Mouse (Mus musculus): ENCODE measurements around the gene Ubqln3. TPM values are rescaled to one million over a fixed set of nuclear protein-coding genes. Genes with fewer than 3 reads are reported as not detected.

Gene Ubqln3
- not detected in 2 replicates for polyA plus RNA-seq (2016; fragmentation: Nextera tagmentation; extraction: Ambion mirVana)

GRCm38 (mm10) chr7:104143179-104143578 lies at the start of gene Ubqln3:
Gene Ubqln3, minus strand, starts transcription at chr7:104143279.
- Histone ChIP-seq H3K27ac (replicated peaks) (no peak within 1 kb of the TSS), H3K4me1 (no peaks in the 10 kb centered on the region), H3K9ac (replicated peaks) (no peak within 1 kb of the TSS), H3K4me2 (replicated peaks) (no peak within 1 kb of the TSS), H3K9me3 (no peaks in the 10 kb centered on the region), H3K27me3 (no peaks in the 10 kb centered on the region), H3K36me3 (no peaks in the 10 kb centered on the region), H3K4me3 (no peak within 1 kb of the TSS)
- ATAC-seq (ENCODE audit: low FRiP score, low read depth) = no peak
- 72% methylated on average over 3 of the region's 3 CpGs for WGBS

GRCm38 (mm10) chr7:104191275-104191674 lies 48.2 kb upstream of the Ubqln3 start:
- H3K27me3 ChIP-seq = no peaks in the 10 kb centered on the region
- H3K9me3 ChIP-seq = no peaks in the 10 kb centered on the region
- no peaks in the 10 kb centered on the region for H3K36me3 ChIP-seq
- H3K4me2 ChIP-seq (replicated peaks) = no peak overlapping the region
- H3K9ac ChIP-seq (replicated peaks) = no peak overlapping the region
- H3K27ac ChIP-seq (replicated peaks) = no peak overlapping the region
- H3K4me3 ChIP-seq = no peak overlapping the region
- no peak for ATAC-seq (ENCODE audit: low FRiP score, low read depth)
- WGBS = 60% methylated on average over 9 of the region's 9 CpGs
- no peaks in the 10 kb centered on the region for H3K4me1 ChIP-seq

- H3K9me3 ChIP-seq = no peaks in the 10 kb centered on the region
- H3K36me3 ChIP-seq = no peaks in the 10 kb centered on the region
- no peak within 1 kb of the TSS for H3K4me3 ChIP-seq
- no peaks in the 10 kb centered on the region for H3K27me3 ChIP-seq
- H3K4me1 ChIP-seq = no peaks in the 10 kb centered on the region
- H3K27ac ChIP-seq (replicated peaks) = no peak within 1 kb of the TSS
- H3K4me2 ChIP-seq (replicated peaks) = no peak within 1 kb of the TSS
- ATAC-seq (ENCODE audit: low FRiP score, low read depth) = no peak
- no peak within 1 kb of the TSS for H3K9ac ChIP-seq (replicated peaks)
- 94% methylated on average over 2 of the region's 2 CpGs for WGBS
Observed at GRCm38 (mm10) chr7:104183292-104183691, 40.2 kb upstream of the Ubqln3 start, which contains the start of gene Olfr648. Gene Olfr648, minus strand, starts transcription at chr7:104183392.

GRCm38 (mm10) chr7:104179074-104179473 lies 36.0 kb upstream of the Ubqln3 start:
- Histone ChIP-seq H3K9ac (replicated peaks) (no peak overlapping the region), H3K4me3 (no peak overlapping the region), H3K27me3 (no peaks in the 10 kb centered on the region), H3K27ac (replicated peaks) (no peak overlapping the region), H3K36me3 (no peaks in the 10 kb centered on the region), H3K4me2 (replicated peaks) (no peak overlapping the region), H3K9me3 (no peaks in the 10 kb centered on the region), H3K4me1 (no peaks in the 10 kb centered on the region)
- ATAC-seq (ENCODE audit: low FRiP score, low read depth) = no peak
- WGBS = 80% methylated on average over 1 of the region's 1 CpGs

GRCm38 (mm10) chr7:104178422-104179054 lies 35.5 kb upstream of the Ubqln3 start:
- no peak for ATAC-seq (ENCODE audit: low FRiP score, low read depth)
- Histone ChIP-seq H3K9ac (replicated peaks) (no peak overlapping the region), H3K27me3 (no peaks in the 10 kb centered on the region), H3K27ac (replicated peaks) (no peak overlapping the region), H3K4me3 (no peak overlapping the region), H3K4me1 (no peaks in the 10 kb centered on the region), H3K9me3 (no peaks in the 10 kb centered on the region), H3K4me2 (replicated peaks) (no peak overlapping the region), H3K36me3 (no peaks in the 10 kb centered on the region)
- WGBS = 66% methylated on average over 5 of the region's 5 CpGs

- no peak overlapping the region for H3K4me3 ChIP-seq
- no peak for ATAC-seq (ENCODE audit: low FRiP score, low read depth)
- WGBS = 13% methylated on average over 1 of the region's 1 CpGs
Observed at GRCm38 (mm10) chr7:104175085-104175484, 32.0 kb upstream of the Ubqln3 start.

GRCm38 (mm10) chr7:104169634-104170204 lies 26.6 kb upstream of the Ubqln3 start:
- no peak overlapping the region for H3K4me2 ChIP-seq (replicated peaks)
- H3K4me1 ChIP-seq = no peaks in the 10 kb centered on the region
- H3K27ac ChIP-seq (replicated peaks) = no peak overlapping the region
- H3K36me3 ChIP-seq = no peaks in the 10 kb centered on the region
- WGBS = 77% methylated on average over 6 of the region's 6 CpGs
- H3K27me3 ChIP-seq = no peaks in the 10 kb centered on the region
- ATAC-seq (ENCODE audit: low FRiP score, low read depth) = no peak
- no peak overlapping the region for H3K9ac ChIP-seq (replicated peaks)
- no peak overlapping the region for H3K4me3 ChIP-seq
- no peaks in the 10 kb centered on the region for H3K9me3 ChIP-seq

More at GRCm38 (mm10) chr7:104175085-104175484, 32.0 kb upstream of the Ubqln3 start:
- Histone ChIP-seq H3K27me3 (no peaks in the 10 kb centered on the region), H3K36me3 (no peaks in the 10 kb centered on the region), H3K4me1 (no peaks in the 10 kb centered on the region), H3K27ac (replicated peaks) (no peak overlapping the region), H3K9ac (replicated peaks) (no peak overlapping the region), H3K4me2 (replicated peaks) (no peak overlapping the region), H3K9me3 (no peaks in the 10 kb centered on the region)

GRCm38 (mm10) chr7:104167105-104167504 lies 24.0 kb upstream of the Ubqln3 start:
- 89% methylated on average over 6 of the region's 6 CpGs for WGBS
- no peaks in the 10 kb centered on the region for H3K9me3 ChIP-seq
- no peaks in the 10 kb centered on the region for H3K4me1 ChIP-seq
- ATAC-seq (ENCODE audit: low FRiP score, low read depth) = no peak
- no peak overlapping the region for H3K27ac ChIP-seq (replicated peaks)
- H3K9ac ChIP-seq (replicated peaks) = no peak overlapping the region
- H3K36me3 ChIP-seq = no peaks in the 10 kb centered on the region
- H3K4me3 ChIP-seq = no peak overlapping the region
- H3K4me2 ChIP-seq (replicated peaks) = no peak overlapping the region
- no peaks in the 10 kb centered on the region for H3K27me3 ChIP-seq

- Histone ChIP-seq H3K4me2 (replicated peaks) (no peak within 1 kb of the TSS), H3K4me1 (no peaks in the 10 kb centered on the region), H3K27me3 (no peaks in the 10 kb centered on the region), H3K27ac (replicated peaks) (no peak within 1 kb of the TSS), H3K4me3 (no peak within 1 kb of the TSS), H3K9me3 (no peaks in the 10 kb centered on the region), H3K9ac (replicated peaks) (no peak within 1 kb of the TSS), H3K36me3 (no peaks in the 10 kb centered on the region)
- ATAC-seq (ENCODE audit: low FRiP score, low read depth) = no peak
- WGBS = 82% methylated on average over 2 of the region's 2 CpGs
Observed at GRCm38 (mm10) chr7:104150456-104150855, 7.4 kb upstream of the Ubqln3 start, which contains the start of gene Ubqlnl. Gene Ubqlnl, minus strand, starts transcription at chr7:104150556.

- H3K36me3 ChIP-seq = no peaks in the 10 kb centered on the region
- H3K9me3 ChIP-seq = no peaks in the 10 kb centered on the region
- H3K27me3 ChIP-seq = no peaks in the 10 kb centered on the region
- no peak within 1 kb of the TSS for H3K9ac ChIP-seq (replicated peaks)
- 87% methylated on average over 5 of the region's 5 CpGs for WGBS
- no peak within 1 kb of the TSS for H3K4me2 ChIP-seq (replicated peaks)
- no peak for ATAC-seq (ENCODE audit: low FRiP score, low read depth)
- H3K4me1 ChIP-seq = no peaks in the 10 kb centered on the region
- no peak within 1 kb of the TSS for H3K27ac ChIP-seq (replicated peaks)
- H3K4me3 ChIP-seq = no peak within 1 kb of the TSS
Observed at GRCm38 (mm10) chr7:104137305-104137704, 5.8 kb downstream of the Ubqln3 start, which contains the start of gene Olfr643. Gene Olfr643, minus strand, starts transcription at chr7:104137405.

GRCm38 (mm10) chr7:104129726-104130125 lies 13.4 kb downstream of the Ubqln3 start, which contains the start of gene Ubqln5:
Gene Ubqln5, minus strand, starts transcription at chr7:104129826.
- no peak for ATAC-seq (ENCODE audit: low FRiP score, low read depth)
- WGBS = 90% methylated on average over 5 of the region's 5 CpGs
- Histone ChIP-seq H3K4me1 (no peaks in the 10 kb centered on the region), H3K27ac (replicated peaks) (no peak within 1 kb of the TSS), H3K9ac (replicated peaks) (no peak within 1 kb of the TSS), H3K27me3 (no peaks in the 10 kb centered on the region), H3K36me3 (no peaks in the 10 kb centered on the region), H3K4me2 (replicated peaks) (no peak within 1 kb of the TSS), H3K4me3 (no peak within 1 kb of the TSS), H3K9me3 (no peaks in the 10 kb centered on the region)

GRCm38 (mm10) chr7:104104757-104104972 lies 38.4 kb downstream of the Ubqln3 start, which contains the start of gene Olfr646:
Gene Olfr646, plus strand, starts transcription at chr7:104104873.
- Histone ChIP-seq H3K27me3 (no peaks in the 10 kb centered on the region), H3K36me3 (no peaks in the 10 kb centered on the region), H3K9me3 (no peaks in the 10 kb centered on the region), H3K9ac (replicated peaks) (no peak within 1 kb of the TSS), H3K27ac (replicated peaks) (no peak within 1 kb of the TSS), H3K4me3 (no peak within 1 kb of the TSS), H3K4me1 (no peaks in the 10 kb centered on the region), H3K4me2 (replicated peaks) (no peak within 1 kb of the TSS)
- no peak for ATAC-seq (ENCODE audit: low FRiP score, low read depth)

Data from midbrain, embryonic 12.5 days (tissue).